Mouse (Mus musculus) liver, embryonic 16.5 days (tissue): ENCODE data around the gene Kif18b. TPM values are rescaled to one million over a fixed set of nuclear protein-coding genes. Genes with fewer than 3 reads are reported as not detected.
A peak's percentile ranks its signal among the peaks of the same experiment; 100 is the strongest.

Source experiments
- ATAC-seq: fragments of 200-750 bp; cut with Nextera tagmentation; 2 replicates; pipeline ENCODE4 v1.8.0; 2017; ENCODE audit warnings: low read depth, mild to moderate bottlenecking, moderate number of reproducible peaks, moderate library complexity
- H3K27ac ChIP-seq: fragments of 300-500 bp; sonication (generic); 2 replicates; pipeline ENCODE4 v1.5.1; 2014; ENCODE audit warnings: mild to moderate bottlenecking, low read length
- H3K27me3 ChIP-seq: fragments of 300-500 bp; sonication (generic); 2 replicates; pipeline ENCODE4 v1.6.1; 2014; ENCODE audit warnings: low read depth, low read length, mixed read lengths; ENCODE audit not compliant: control insufficient read depth, insufficient read depth
- H3K36me3 ChIP-seq: fragments of 300-500 bp; sonication (generic); 2 replicates; pipeline ENCODE4 v1.6.1; 2014; ENCODE audit warnings: mild to moderate bottlenecking; ENCODE audit not compliant: control insufficient read depth, insufficient read depth
- H3K4me1 ChIP-seq: fragments of 300-500 bp; sonication (generic); 2 replicates; pipeline ENCODE4 v1.6.1; 2014; ENCODE audit warnings: low read depth, low read length, mixed read lengths; ENCODE audit not compliant: control insufficient read depth
- H3K4me2 ChIP-seq: fragments of 300-500 bp; sonication (generic); 2 replicates; pipeline ENCODE4 v1.6.1; 2014; ENCODE audit warnings: low read depth, low read length, mixed read lengths
- H3K4me3 ChIP-seq: fragments of 300-500 bp; sonication (generic); 2 replicates; pipeline ENCODE4 v1.5.1; 2014; ENCODE audit warnings: low read depth, mild to moderate bottlenecking, low read length
- H3K9ac ChIP-seq: fragments of 300-500 bp; sonication (generic); 2 replicates; pipeline ENCODE4 v1.6.1; 2014; ENCODE audit warnings: low read depth, low read length
- H3K9me3 ChIP-seq: fragments of 300-500 bp; sonication (generic); replicated peaks from 2 replicates; pipeline ENCODE4 v1.6.1; 2016; ENCODE audit warnings: low read length; ENCODE audit not compliant: control insufficient read depth
- whole genome bisulfite sequencing: fragments of 180-500 bp; shearing (Covaris S2); extraction: QIAGEN DNeasy Blood & Tissue Kit; methylation state at CpG from one replicate; pipeline ENCODE4 v1.1.7; 2014; ENCODE audit not compliant: insufficient replicate concordance; 5-methylcytosine and 5-hydroxymethylcytosine counted together
- polyA plus RNA-seq: library from polyadenylated mRNA; unstranded; fragments of >200 nt; fragmentation: Nextera tagmentation; extraction: Ambion mirVana; gene quantifications from 2 replicates; pipeline ENCODE4 v1.2.1, GENCODE M21; 2015

Kif18b gene
- polyA plus RNA-seq, 1 experiment from 2014 or later, result 11.0 TPM

- no peak for ATAC-seq
- peaks cover 45% of the 10 kb centered on the region for H3K36me3 ChIP-seq
Observed at GRCm38 (mm10) chr11:102918077-102918476, 6.8 kb downstream of the Kif18b start.

GRCm38 (mm10) chr11:102915380-102915779 lies 9.5 kb downstream of the Kif18b start:
- H3K36me3 ChIP-seq, result peaks cover 60% of the 10 kb centered on the region
- H3K27ac ChIP-seq, result no peak overlapping the region
- H3K4me2 ChIP-seq, result no peak overlapping the region
- no peak for ATAC-seq
- H3K27me3 ChIP-seq, result no peaks in the 10 kb centered on the region
- no peaks in the 10 kb centered on the region for H3K9me3 ChIP-seq
- no peaks in the 10 kb centered on the region for H3K4me1 ChIP-seq
- H3K9ac ChIP-seq, result no peak overlapping the region
- WGBS, result 90% methylated on average over 9 of the region's 9 CpGs
- no peak overlapping the region for H3K4me3 ChIP-seq

More at GRCm38 (mm10) chr11:102918077-102918476, 6.8 kb downstream of the Kif18b start:
- Histone ChIP-seq H3K27ac (no peak overlapping the region), H3K4me3 (no peak overlapping the region), H3K9ac (no peak overlapping the region), H3K9me3 (no peaks in the 10 kb centered on the region), H3K4me1 (peaks cover 14% of the 10 kb centered on the region), H3K4me2 (no peak overlapping the region), H3K27me3 (no peaks in the 10 kb centered on the region)
- 78% methylated on average over 4 of the region's 4 CpGs for WGBS

GRCm38 (mm10) chr11:102911376-102911775 lies 13.5 kb downstream of the Kif18b start:
- Histone ChIP-seq H3K4me1 (no peaks in the 10 kb centered on the region), H3K27ac (no peak overlapping the region), H3K4me3 (no peak overlapping the region), H3K36me3 (peaks cover 97% of the 10 kb centered on the region), H3K27me3 (no peaks in the 10 kb centered on the region), H3K4me2 (no peak overlapping the region), H3K9me3 (no peaks in the 10 kb centered on the region), H3K9ac (no peak overlapping the region)
- WGBS, result 81% methylated on average over 7 of the region's 7 CpGs
- ATAC-seq, result no peak

GRCm38 (mm10) chr11:102903654-102904053 lies 21.3 kb downstream of the Kif18b start:
- H3K27ac ChIP-seq, result no peak overlapping the region
- 78% methylated on average over 7 of the region's 7 CpGs for WGBS
- H3K4me1 ChIP-seq, result no peaks in the 10 kb centered on the region; the same call in 1 of the 2 replicates
- no peaks in the 10 kb centered on the region for H3K27me3 ChIP-seq
- H3K4me3 ChIP-seq, result no peak overlapping the region
- peaks cover 39% of the 10 kb centered on the region for H3K36me3 ChIP-seq
- no peak overlapping the region for H3K9ac ChIP-seq
- no peaks in the 10 kb centered on the region for H3K9me3 ChIP-seq
- H3K4me2 ChIP-seq, result no peak overlapping the region
- no peak for ATAC-seq

- no peak for ATAC-seq
- H3K27ac ChIP-seq, result no peak overlapping the region
- no peaks in the 10 kb centered on the region; the same call in 1 of the 2 replicates for H3K4me1 ChIP-seq
- no peak overlapping the region for H3K4me2 ChIP-seq
- no peak overlapping the region for H3K4me3 ChIP-seq
- WGBS, result 75% methylated on average over 5 of the region's 5 CpGs
- H3K36me3 ChIP-seq, result peaks cover 23% of the 10 kb centered on the region
- H3K27me3 ChIP-seq, result no peaks in the 10 kb centered on the region
- no peak overlapping the region for H3K9ac ChIP-seq
- H3K9me3 ChIP-seq, result no peaks in the 10 kb centered on the region
Observed at GRCm38 (mm10) chr11:102902107-102902506, 22.8 kb downstream of the Kif18b start.

GRCm38 (mm10) chr11:102901199-102901598 lies 23.7 kb downstream of the Kif18b start:
- Histone ChIP-seq H3K27ac (no peak overlapping the region), H3K27me3 (no peaks in the 10 kb centered on the region), H3K9ac (no peak overlapping the region), H3K4me1 (peaks cover 6% of the 10 kb centered on the region), H3K4me3 (no peak overlapping the region), H3K4me2 (no peak overlapping the region), H3K9me3 (no peaks in the 10 kb centered on the region), H3K36me3 (peaks cover 14% of the 10 kb centered on the region)
- WGBS, result 41% methylated on average over 4 of the region's 4 CpGs
- no peak for ATAC-seq

- peaks cover 10% of the 10 kb centered on the region for H3K4me1 ChIP-seq
- H3K36me3 ChIP-seq, result peaks cover 10% of the 10 kb centered on the region
- H3K27me3 ChIP-seq, result no peaks in the 10 kb centered on the region
- 6% methylated on average over 7 of the region's 7 CpGs for WGBS
- H3K4me2 ChIP-seq, result no peak within 1 kb of the TSS
- H3K27ac ChIP-seq, result no peak within 1 kb of the TSS
- H3K4me3 ChIP-seq, result no peak within 1 kb of the TSS
- H3K9me3 ChIP-seq, result no peaks in the 10 kb centered on the region
- no peak within 1 kb of the TSS for H3K9ac ChIP-seq
- no peak for ATAC-seq
Observed at GRCm38 (mm10) chr11:102900763-102901162, 24.2 kb downstream of the Kif18b start, which contains the start of gene Gfap. Gfap (minus strand) TSS chr11:102900912.

GRCm38 (mm10) chr11:102898408-102898807 lies 26.5 kb downstream of the Kif18b start:
- H3K9me3 ChIP-seq, result no peaks in the 10 kb centered on the region
- H3K36me3 ChIP-seq, result no peaks in the 10 kb centered on the region
- H3K27me3 ChIP-seq, result 0 out of 2 replicates have a peak, but pooled peaks cover 2% of the 10 kb centered on the region
- peaks cover 30% of the 10 kb centered on the region for H3K4me1 ChIP-seq
- H3K4me2 ChIP-seq, result no peak overlapping the region
- WGBS, result 78% methylated on average over 9 of the region's 9 CpGs
- no peak overlapping the region for H3K9ac ChIP-seq
- H3K27ac ChIP-seq, result no peak overlapping the region
- no peak for ATAC-seq
- H3K4me3 ChIP-seq, result no peak overlapping the region

- ATAC-seq, result no peak
- Histone ChIP-seq H3K27me3 (0 out of 2 replicates have a peak, but pooled peaks cover 6% of the 10 kb centered on the region), H3K4me2 (no peak overlapping the region), H3K9ac (peak overlapping the region; percentile 32), H3K4me3 (no peak overlapping the region), H3K4me1 (peaks cover 44% of the 10 kb centered on the region), H3K9me3 (no peaks in the 10 kb centered on the region), H3K36me3 (no peaks in the 10 kb centered on the region), H3K27ac (peak overlapping the region; percentile 95)
- WGBS, result 81% methylated on average over 20 of the region's 20 CpGs
Observed at GRCm38 (mm10) chr11:102896641-102897040, 28.3 kb downstream of the Kif18b start.
